Mouse (Mus musculus) forebrain, embryonic 14.5 days (tissue): ENCODE results near the gene Ccr10. TPM values are rescaled to one million over a fixed set of nuclear protein-coding genes. Genes with fewer than 3 reads are reported as not detected.
"Not testable (repeated sequence)": the region's sequence is repeated elsewhere in the genome, so short reads cannot be mapped to it uniquely, and the experiment has no call there.

Experiments
- ATAC-seq: fragments of 200-750 bp; cut with Nextera tagmentation; 2 replicates; pipeline ENCODE4 v1.8.0; 2017; ENCODE audit warnings: mild to moderate bottlenecking, moderate library complexity
- DNase-seq: peaks from one replicate; pipeline ENCODE4 v3.0.0-alpha.2; 2015; ENCODE audit warnings: low spot score
- H3K27ac ChIP-seq: fragments of 300-500 bp; sonication (generic); 2 replicates; pipeline ENCODE4 v1.5.1; 2014; ENCODE audit warnings: low read depth, mild to moderate bottlenecking, control low read depth, low read length, moderate library complexity
- H3K27me3 ChIP-seq: fragments of 300-500 bp; sonication (generic); replicated peaks from 2 replicates; pipeline ENCODE4 v1.6.1; 2014; ENCODE audit warnings: low read length, control low read depth, mixed read lengths; ENCODE audit not compliant: control insufficient read depth, insufficient read depth
- H3K36me3 ChIP-seq: fragments of 300-500 bp; sonication (generic); 2 replicates; pipeline ENCODE4 v1.6.1; 2014; ENCODE audit warnings: low read length, control low read depth; ENCODE audit not compliant: control insufficient read depth, insufficient read depth
- H3K4me1 ChIP-seq: fragments of 300-500 bp; sonication (generic); 2 replicates; pipeline ENCODE4 v1.6.1; 2014; ENCODE audit warnings: antibody characterized with exemption, low read length, control low read depth; ENCODE audit not compliant: control insufficient read depth, insufficient read depth
- H3K4me2 ChIP-seq: fragments of 300-500 bp; sonication (generic); 2 replicates; pipeline ENCODE4 v1.6.1; 2014; ENCODE audit warnings: mild to moderate bottlenecking, control low read depth, low read length
- H3K4me3 ChIP-seq: fragments of 300-500 bp; sonication (generic); 2 replicates; pipeline ENCODE4 v1.5.1; 2014; ENCODE audit warnings: low read depth, low read length, control low read depth
- H3K9ac ChIP-seq: fragments of 300-500 bp; sonication (generic); 2 replicates; pipeline ENCODE4 v1.6.1; 2014; ENCODE audit warnings: mild to moderate bottlenecking, low read length, control low read depth, moderate library complexity
- H3K9me3 ChIP-seq: fragments of 300-500 bp; sonication (generic); replicated peaks from 2 replicates; pipeline ENCODE4 v1.6.1; 2016; ENCODE audit warnings: low read length, control low read depth, mixed read lengths; ENCODE audit not compliant: control insufficient read depth
- WGBS: fragments of 180-500 bp; shearing (Covaris S2); extraction: QIAGEN DNeasy Blood & Tissue Kit; methylation state at CpG from one replicate; pipeline ENCODE4 v1.1.7; 2014; 5-methylcytosine and 5-hydroxymethylcytosine counted together
- polyA plus RNA-seq: library from polyadenylated mRNA; unstranded; fragments of >200 nt; fragmentation: Nextera tagmentation; extraction: Ambion mirVana; gene quantifications from 2 replicates; pipeline ENCODE4 v1.2.1, GENCODE M21; 2014

Ccr10 gene
- polyA plus RNA-seq, 1 experiment from 2014 or later = 0.10 TPM

DNA sequence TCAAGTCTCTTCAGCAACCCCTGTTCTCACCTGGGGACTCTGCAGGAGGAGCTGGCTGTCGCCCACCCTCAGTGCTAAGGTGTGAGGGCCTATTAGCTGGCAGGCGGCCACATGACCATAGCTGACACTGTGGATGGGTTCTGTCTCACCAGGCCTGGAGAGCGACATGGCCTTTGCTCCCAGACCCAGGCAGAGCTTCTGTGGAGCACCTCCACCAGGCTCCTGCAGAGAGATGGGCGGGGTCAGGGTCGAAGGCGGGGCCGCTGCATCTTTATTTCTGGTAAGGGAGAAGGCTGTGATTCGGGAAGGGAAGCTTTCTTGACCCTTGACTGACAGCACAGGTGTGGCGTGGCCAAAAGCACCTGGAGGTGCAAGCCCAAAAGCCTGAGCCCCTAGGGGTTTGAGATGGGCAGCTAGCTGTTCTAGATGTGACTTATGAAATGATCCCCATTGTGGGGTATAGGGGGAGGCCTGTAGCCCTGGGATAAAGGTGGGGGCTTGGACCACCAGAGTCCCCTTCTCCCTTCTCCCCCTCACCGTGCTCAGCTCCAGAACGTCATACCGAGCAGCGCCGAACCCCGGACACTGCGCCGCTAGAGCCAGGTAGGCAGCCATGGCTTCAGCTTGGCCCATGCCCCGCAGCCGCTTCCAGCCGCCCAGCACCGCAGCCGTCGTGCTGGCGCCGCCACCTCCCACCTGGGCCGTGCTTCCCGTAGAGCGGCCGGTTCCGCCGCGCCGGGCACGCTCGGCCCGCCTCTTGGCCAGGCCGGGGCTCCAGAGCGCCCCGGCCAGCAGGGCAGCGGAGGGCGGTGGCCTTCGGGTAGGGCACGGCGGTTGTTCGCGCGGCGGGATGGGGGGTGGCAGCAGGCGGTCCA, 11.5 kb downstream of the Ccr10 start:
- Histone ChIP-seq H3K9ac (peak overlapping the region; percentile 45; the same call in 1 of the 2 replicates), H3K9me3 (no peaks in the 10 kb centered on the region), H3K27ac (no peak overlapping the region), H3K4me2 (peak overlapping the region; percentile 40), H3K27me3 (peaks cover 60% of the 10 kb centered on the region), H3K4me3 (peak overlapping the region; percentile 17), H3K36me3 (peaks cover 29% of the 10 kb centered on the region), H3K4me1 (peaks cover 2% of the 10 kb centered on the region; the same call in 1 of the 2 replicates)
- WGBS = 10% methylated on average over 45 of the region's 49 CpGs
- DNase-seq = no peak
- ATAC-seq = no peak

DNA sequence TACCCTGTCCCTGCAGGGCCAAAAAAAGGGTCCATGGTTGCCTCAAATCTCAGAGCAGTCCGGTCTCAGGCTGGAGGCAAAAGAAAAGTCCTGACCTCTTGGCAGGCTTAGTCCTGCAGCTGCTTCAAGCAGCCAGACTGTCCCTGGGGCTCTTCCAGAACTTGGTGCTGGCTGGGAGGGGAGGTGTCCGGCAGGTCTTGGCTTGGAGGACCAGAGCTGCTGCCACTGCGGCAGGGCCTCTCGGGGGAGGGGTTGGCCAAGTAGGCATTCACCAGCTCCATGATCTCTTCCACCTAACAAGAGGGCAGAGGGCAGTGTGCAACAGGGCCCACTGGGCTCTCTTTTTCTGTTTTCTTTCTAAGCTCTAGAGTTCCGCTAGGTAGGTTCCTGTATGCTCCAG, 12.5 kb downstream of the Ccr10 start:
- whole genome bisulfite sequencing = 39% methylated on average over 5 of the region's 5 CpGs
- Histone ChIP-seq H3K4me3 (no peak overlapping the region), H3K9me3 (no peaks in the 10 kb centered on the region), H3K9ac (no peak overlapping the region), H3K4me2 (no peak overlapping the region), H3K27me3 (peaks cover 51% of the 10 kb centered on the region), H3K4me1 (peaks cover 2% of the 10 kb centered on the region; the same call in 1 of the 2 replicates), H3K36me3 (peaks cover 28% of the 10 kb centered on the region), H3K27ac (no peak overlapping the region)
- ATAC-seq = no peak
- DNase-seq = no peak

DNA sequence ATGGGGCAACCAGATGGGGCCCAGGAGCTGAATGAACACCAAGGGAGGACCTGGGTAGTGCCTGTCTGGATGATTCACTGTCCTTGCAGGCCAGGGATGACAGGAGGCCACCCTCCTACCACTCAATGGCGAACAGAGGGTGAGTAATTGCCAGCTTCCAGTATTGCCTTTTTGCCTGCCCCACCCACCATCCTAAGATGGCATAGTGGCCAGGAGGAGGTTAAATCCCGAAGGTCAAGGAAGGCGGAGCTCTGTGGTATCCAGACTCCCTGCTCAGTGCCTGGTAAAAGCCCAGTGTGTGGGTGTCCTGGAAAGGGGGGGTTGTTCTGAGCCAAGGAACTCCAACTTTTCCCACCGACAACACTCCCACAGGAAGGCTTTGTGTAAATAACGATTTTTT, 12.9 kb downstream of the Ccr10 start:
- 64% methylated on average over 5 of the region's 5 CpGs for WGBS
- H3K9me3 ChIP-seq = no peaks in the 10 kb centered on the region
- DNase-seq = no peak
- H3K4me3 ChIP-seq = no peak overlapping the region
- peaks cover 46% of the 10 kb centered on the region for H3K27me3 ChIP-seq
- peaks cover 2% of the 10 kb centered on the region; the same call in 1 of the 2 replicates for H3K4me1 ChIP-seq
- no peak overlapping the region for H3K9ac ChIP-seq
- no peak overlapping the region for H3K4me2 ChIP-seq
- no peak overlapping the region for H3K27ac ChIP-seq
- no peak for ATAC-seq
- peaks cover 24% of the 10 kb centered on the region for H3K36me3 ChIP-seq

- Histone ChIP-seq H3K4me2 (no peak overlapping the region), H3K36me3 (peaks cover 19% of the 10 kb centered on the region; the same call in 1 of the 2 replicates), H3K4me1 (peaks cover 2% of the 10 kb centered on the region; the same call in 1 of the 2 replicates), H3K9me3 (no peaks in the 10 kb centered on the region), H3K27ac (no peak overlapping the region), H3K4me3 (no peak overlapping the region), H3K27me3 (peaks cover 38% of the 10 kb centered on the region), H3K9ac (no peak overlapping the region)
- ATAC-seq = no peak
- no peak for DNase-seq
- WGBS = 87% methylated on average over 15 of the region's 15 CpGs
These were observed 13.7 kb downstream of the Ccr10 start for GRCm38 (mm10) chr11:101161551-101161950.

GRCm38 (mm10) chr11:101160981-101161505, 14.2 kb downstream of the Ccr10 start:
- not testable (repeated sequence) for H3K4me1 ChIP-seq

GRCm38 (mm10) chr11:101160151-101160550, 15.1 kb downstream of the Ccr10 start:
- not testable (repeated sequence) for H3K4me2 ChIP-seq, DNase-seq, H3K9ac ChIP-seq, ATAC-seq, H3K9me3 ChIP-seq, H3K4me3 ChIP-seq, H3K27ac ChIP-seq, H3K4me1 ChIP-seq
- Histone ChIP-seq H3K36me3 (peaks cover 13% of the 10 kb centered on the region; the same call in 1 of the 2 replicates), H3K27me3 (peaks cover 25% of the 10 kb centered on the region)
- 77% methylated on average over 8 of the region's 10 CpGs for WGBS

More at GRCm38 (mm10) chr11:101160981-101161505, 14.2 kb downstream of the Ccr10 start:
- peaks cover 14% of the 10 kb centered on the region; the same call in 1 of the 2 replicates for H3K36me3 ChIP-seq
- not testable (repeated sequence) for H3K4me3 ChIP-seq, H3K9me3 ChIP-seq, DNase-seq, H3K4me2 ChIP-seq, H3K27ac ChIP-seq, ATAC-seq, H3K9ac ChIP-seq
- 70% methylated on average over 6 of the region's 8 CpGs for WGBS
- peaks cover 33% of the 10 kb centered on the region for H3K27me3 ChIP-seq

- peak; percentile 87 for ATAC-seq
- peak within 1 kb of the TSS; percentile 75 for H3K9ac ChIP-seq
- peak within 1 kb of the TSS; percentile 37 for H3K4me3 ChIP-seq
- peak within 1 kb of the TSS; percentile 71 for H3K4me2 ChIP-seq
- H3K27me3 ChIP-seq = no peaks in the 10 kb centered on the region
- no peaks in the 10 kb centered on the region for H3K36me3 ChIP-seq
- DNase-seq = peak; percentile 88
- WGBS = 2% methylated on average over 36 of the region's 36 CpGs
- H3K9me3 ChIP-seq = no peaks in the 10 kb centered on the region
- H3K4me1 ChIP-seq = no peaks in the 10 kb centered on the region; the same call in 1 of the 2 replicates
- peak within 1 kb of the TSS; percentile 80 for H3K27ac ChIP-seq
These were observed 19.4 kb downstream of the Ccr10 start, which contains the start of gene Tubg2 for GRCm38 (mm10) chr11:101155728-101156371. Tubg2 (plus strand) TSS chr11:101155907.

- H3K4me3 ChIP-seq = no peak overlapping the region
- H3K27me3 ChIP-seq = no peaks in the 10 kb centered on the region
- peak overlapping the region; percentile 71 for H3K4me2 ChIP-seq
- no peak for DNase-seq
- no peaks in the 10 kb centered on the region for H3K9me3 ChIP-seq
- WGBS = 80% methylated on average over 6 of the region's 6 CpGs
- H3K4me1 ChIP-seq = no peaks in the 10 kb centered on the region; the same call in 1 of the 2 replicates
- no peak for ATAC-seq
- H3K9ac ChIP-seq = no peak overlapping the region
- H3K27ac ChIP-seq = peak overlapping the region; percentile 80; the same call in 1 of the 2 replicates
- H3K36me3 ChIP-seq = no peaks in the 10 kb centered on the region
These were observed 20.1 kb downstream of the Ccr10 start for GRCm38 (mm10) chr11:101155151-101155550.
